Mouse (Mus musculus) kidney, adult 2 months (tissue): Measurements from ENCODE around the gene Bmpr2. TPM values are rescaled to one million over a fixed set of nuclear protein-coding genes. Genes with fewer than 3 reads are reported as not detected.
A peak's percentile ranks its signal among the peaks of the same experiment; 100 is the strongest.
"Not testable (repeated sequence)": the region's sequence is repeated elsewhere in the genome, so short reads cannot be mapped to it uniquely, and the experiment has no call there.

Experiments
- DNase-seq: peaks from one replicate; pipeline ENCODE4 v3.0.0; 2021
- H3K27ac ChIP-seq: fragments of 200-500 bp; 2 replicates; pipeline ENCODE4 v1.5.1; 2012; ENCODE audit warnings: low read depth, low read length, control low read depth, inconsistent platforms; ENCODE audit not compliant: insufficient read depth
- H3K27me3 ChIP-seq: fragments of 200-500 bp; replicated peaks from 2 replicates; pipeline ENCODE4 v1.6.1; 2012; ENCODE audit warnings: mild to moderate bottlenecking, moderate library complexity, low read length, inconsistent platforms; ENCODE audit not compliant: control insufficient read depth, insufficient read depth
- H3K36me3 ChIP-seq: fragments of 200-500 bp; 2 replicates; pipeline ENCODE4 v1.6.1; 2012; ENCODE audit warnings: mild to moderate bottlenecking, moderate library complexity, low read length, inconsistent platforms; ENCODE audit not compliant: control insufficient read depth, insufficient read depth
- H3K4me1 ChIP-seq: fragments of 200-500 bp; 2 replicates; pipeline ENCODE4 v1.6.1; 2011; ENCODE audit warnings: low read length; ENCODE audit not compliant: control insufficient read depth, insufficient read depth
- H3K4me3 ChIP-seq: fragments of 200-500 bp; 2 replicates; pipeline ENCODE4 v1.5.1; 2011; ENCODE audit warnings: mild to moderate bottlenecking, low read depth, low read length, control low read depth; ENCODE audit not compliant: insufficient read depth
- CTCF ChIP-seq: fragments of 200-500 bp; conservative IDR thresholded peaks from 2 replicates; pipeline ENCODE4 v1.5.1; 2011; ENCODE audit warnings: low read depth, mild to moderate bottlenecking, control low read depth, low read length, moderate library complexity, mixed read lengths; ENCODE audit not compliant: insufficient read depth, insufficient read length
- POLR2A ChIP-seq: fragments of 200-500 bp; IDR thresholded peaks from one replicate; pipeline ENCODE4 v1.6.1; 2011; ENCODE audit warnings: low read depth, low read length, control low read depth
- WGBS: fragments of 180-500 bp; shearing (Covaris S2); methylation state at CpG from one replicate; pipeline ENCODE4 v1.1.7; 2018; 5-methylcytosine and 5-hydroxymethylcytosine counted together
- polyA plus RNA-seq: library from polyadenylated mRNA; depleted of rRNA; stranded (reverse); fragments of >200 nt; gene quantifications from 2 replicates; pipeline ENCODE4 v1.2.3, GENCODE M21; 2012

Bmpr2 gene
- polyA plus RNA-seq, 1 experiment: 8.1 TPM

GRCm38 (mm10) chr1:59739577-59740354, 23.4 kb upstream of the Bmpr2 start:
- no peak for DNase-seq

GRCm38 (mm10) chr1:59749047-59749446, 14.2 kb upstream of the Bmpr2 start:
- DNase-seq: no peak
- H3K27me3 ChIP-seq: no peaks in the 10 kb centered on the region
- 62% methylated on average over 2 of the region's 2 CpGs for WGBS
- H3K4me3 ChIP-seq: no peak overlapping the region
- H3K4me1 ChIP-seq: no peaks in the 10 kb centered on the region
- TF ChIP-seq POLR2A (no peak), CTCF (no peak)
- no peak overlapping the region for H3K27ac ChIP-seq
- H3K36me3 ChIP-seq: no peaks in the 10 kb centered on the region

More at GRCm38 (mm10) chr1:59739577-59740354, 23.4 kb upstream of the Bmpr2 start:
- no peak overlapping the region for H3K4me3 ChIP-seq
- no peaks in the 10 kb centered on the region for H3K36me3 ChIP-seq
- 75% methylated on average over 17 of the region's 17 CpGs for WGBS
- TF ChIP-seq POLR2A (no peak), CTCF (no peak)
- no peaks in the 10 kb centered on the region for H3K27me3 ChIP-seq
- no peaks in the 10 kb centered on the region for H3K4me1 ChIP-seq
- no peak overlapping the region for H3K27ac ChIP-seq

- not testable (repeated sequence) for H3K4me3 ChIP-seq, DNase-seq, H3K27me3 ChIP-seq, H3K4me1 ChIP-seq, H3K27ac ChIP-seq, H3K36me3 ChIP-seq
- whole genome bisulfite sequencing: 78% methylated on average over 5 of the region's 5 CpGs
These were observed 13.5 kb upstream of the Bmpr2 start for GRCm38 (mm10) chr1:59749724-59750123.

GRCm38 (mm10) chr1:59755298-59755697, 7.9 kb upstream of the Bmpr2 start:
- no peak for TF ChIP-seq CTCF
- Histone ChIP-seq H3K36me3 (no peaks in the 10 kb centered on the region), H3K27ac (no peak overlapping the region), H3K27me3 (no peaks in the 10 kb centered on the region), H3K4me3 (no peak overlapping the region), H3K4me1 (0 out of 2 replicates have a peak, but pooled peaks cover 3% of the 10 kb centered on the region)
- WGBS: 59% methylated on average over 1 of the region's 1 CpGs
- DNase-seq: no peak

- TF ChIP-seq POLR2A: no peak
- TF ChIP-seq CTCF: no peak
- no peak overlapping the region for H3K4me3 ChIP-seq
- peaks cover 5% of the 10 kb centered on the region; the same call in 1 of the 2 replicates for H3K4me1 ChIP-seq
- no peak overlapping the region for H3K27ac ChIP-seq
- WGBS: 67% methylated on average over 1 of the region's 1 CpGs
- H3K36me3 ChIP-seq: no peaks in the 10 kb centered on the region
- DNase-seq: no peak
- no peaks in the 10 kb centered on the region for H3K27me3 ChIP-seq
These were observed 4.9 kb upstream of the Bmpr2 start for GRCm38 (mm10) chr1:59758325-59758724.

GRCm38 (mm10) chr1:59762208-59762607, 992 bp upstream of the Bmpr2 start:
- H3K27me3 ChIP-seq: no peaks in the 10 kb centered on the region
- H3K4me3 ChIP-seq: peak overlapping the region; percentile 95
- no peaks in the 10 kb centered on the region for H3K36me3 ChIP-seq
- DNase-seq: peak; percentile 31
- peaks cover 2% of the 10 kb centered on the region; the same call in 1 of the 2 replicates for H3K4me1 ChIP-seq
- peak overlapping the region; percentile 15 for H3K27ac ChIP-seq
- TF ChIP-seq CTCF (no peak), POLR2A (no peak)
- 8% methylated on average over 10 of the region's 10 CpGs for WGBS

- DNase-seq: peak; percentile 54
- TF ChIP-seq CTCF: no peak
- TF ChIP-seq POLR2A: no peak
- H3K27me3 ChIP-seq: no peaks in the 10 kb centered on the region
- WGBS: under 1% methylated on average over 44 of the region's 44 CpGs
- peak overlapping the region; percentile 95 for H3K4me3 ChIP-seq
- H3K4me1 ChIP-seq: peaks cover 2% of the 10 kb centered on the region; the same call in 1 of the 2 replicates
- no peaks in the 10 kb centered on the region for H3K36me3 ChIP-seq
- peak overlapping the region; percentile 97 for H3K27ac ChIP-seq
These were observed 493 bp upstream of the Bmpr2 start for GRCm38 (mm10) chr1:59762651-59763163.

- H3K27me3 ChIP-seq: no peaks in the 10 kb centered on the region
- TF ChIP-seq CTCF (no peak), POLR2A (no peak)
- no peaks in the 10 kb centered on the region for H3K36me3 ChIP-seq
- peak; percentile 65 for DNase-seq
- 1% methylated on average over 53 of the region's 55 CpGs for WGBS
- H3K4me1 ChIP-seq: peaks cover 2% of the 10 kb centered on the region; the same call in 1 of the 2 replicates
- peak overlapping the region; percentile 96 for H3K4me3 ChIP-seq
- peak overlapping the region; percentile 87 for H3K27ac ChIP-seq
These were observed 616 bp downstream of the Bmpr2 start for GRCm38 (mm10) chr1:59763781-59764251.
